Mouse (Mus musculus): Measurements from ENCODE around the gene Rbm34. TPM values are rescaled to one million over a fixed set of nuclear protein-coding genes. Genes with fewer than 3 reads are reported as not detected.

The Rbm34 gene
- polyA plus RNA-seq, 1 experiment, result 55.0 TPM

DNA sequence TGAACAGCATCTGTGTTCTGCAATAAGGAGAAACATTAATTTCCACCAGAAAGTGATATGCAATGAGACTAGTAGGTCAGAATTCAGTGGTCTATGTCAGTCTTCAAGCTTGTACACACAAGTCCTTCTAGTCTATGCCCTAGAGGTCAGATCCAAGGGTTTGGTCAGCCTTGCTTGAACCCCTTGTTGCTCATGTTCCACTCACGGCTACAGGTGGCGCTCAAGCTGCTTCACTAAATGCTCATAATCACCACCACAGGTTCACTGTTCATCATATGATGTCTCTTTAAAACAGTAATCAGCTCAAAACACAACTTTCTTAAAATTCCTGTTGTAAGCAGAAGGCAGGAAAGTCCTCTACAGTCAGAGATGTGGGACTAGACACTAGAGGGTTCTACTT lies 21.3 kb downstream of the Rbm34 start:
- no peaks in the 10 kb centered on the region for H3K4me1 ChIP-seq (ENCODE audit: control insufficient read depth, insufficient read depth, low read length)
- no peak overlapping the region for H3K9ac ChIP-seq (ENCODE audit: low read depth, poor library complexity, severe bottlenecking)
- no peak overlapping the region for H3K27ac ChIP-seq (ENCODE audit: insufficient read depth, low read length)
- no peaks in the 10 kb centered on the region for H3K9me3 ChIP-seq (replicated peaks; ENCODE audit: control insufficient read depth, insufficient read depth, low read length, poor library complexity, severe bottlenecking)
- peaks cover 61% of the 10 kb centered on the region for H3K36me3 ChIP-seq (ENCODE audit: control insufficient read depth, insufficient read depth, low read length, poor library complexity, severe bottlenecking)
- no peak overlapping the region for H3K4me3 ChIP-seq (ENCODE audit: low read depth, low read length)
- H3K27me3 ChIP-seq (ENCODE audit: control insufficient read depth, insufficient read depth, low read length, poor library complexity, severe bottlenecking), result no peaks in the 10 kb centered on the region
- peak; percentile 52 for TF ChIP-seq CTCF (IDR thresholded peaks at IDR 0.05; ENCODE audit: low read depth, low read length)
- no peak for TF ChIP-seq EP300 (IDR thresholded peaks at IDR 0.05; ENCODE audit: insufficient read depth, low read depth, low read length)
- no peak for TF ChIP-seq POLR2A (IDR thresholded peaks at IDR 0.05; ENCODE audit: insufficient read depth, low read length)

DNA sequence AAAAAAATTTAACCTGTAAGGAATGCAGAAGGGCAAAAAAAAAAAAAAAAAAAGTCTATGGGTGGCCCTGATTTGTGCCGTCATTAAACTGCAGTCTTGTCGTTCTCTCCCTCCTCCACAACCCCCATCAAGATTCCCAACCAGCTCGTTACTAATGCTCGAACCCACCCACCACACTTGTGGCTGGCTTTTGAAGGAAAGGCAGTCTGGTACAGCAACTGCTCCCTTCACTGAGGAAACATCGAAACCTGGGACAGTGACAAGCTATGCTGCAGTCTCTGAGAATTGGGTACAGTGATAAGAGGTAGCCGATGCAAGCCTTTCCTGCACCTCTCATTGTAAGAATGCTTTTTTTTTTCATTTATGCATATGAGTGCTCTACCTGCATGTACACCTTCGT lies 24.4 kb downstream of the Rbm34 start:
- peaks cover 62% of the 10 kb centered on the region for H3K36me3 ChIP-seq (ENCODE audit: control insufficient read depth, insufficient read depth, low read length, poor library complexity, severe bottlenecking)
- no peaks in the 10 kb centered on the region for H3K27me3 ChIP-seq (ENCODE audit: control insufficient read depth, insufficient read depth, low read length, poor library complexity, severe bottlenecking)
- H3K27ac ChIP-seq (ENCODE audit: insufficient read depth, low read length), result peak overlapping the region; percentile 82
- H3K9me3 ChIP-seq (replicated peaks; ENCODE audit: control insufficient read depth, insufficient read depth, low read length, poor library complexity, severe bottlenecking), result no peaks in the 10 kb centered on the region
- TF ChIP-seq CTCF (IDR thresholded peaks at IDR 0.05; ENCODE audit: low read depth, low read length) (no peak), POLR2A (IDR thresholded peaks at IDR 0.05; ENCODE audit: insufficient read depth, low read length) (no peak), EP300 (IDR thresholded peaks at IDR 0.05; ENCODE audit: insufficient read depth, low read depth, low read length) (no peak)
- H3K9ac ChIP-seq (ENCODE audit: low read depth, poor library complexity, severe bottlenecking), result peak overlapping the region; percentile 53
- peak overlapping the region; percentile 15 for H3K4me3 ChIP-seq (ENCODE audit: low read depth, low read length)
- H3K4me1 ChIP-seq (ENCODE audit: control insufficient read depth, insufficient read depth, low read length), result no peaks in the 10 kb centered on the region

DNA sequence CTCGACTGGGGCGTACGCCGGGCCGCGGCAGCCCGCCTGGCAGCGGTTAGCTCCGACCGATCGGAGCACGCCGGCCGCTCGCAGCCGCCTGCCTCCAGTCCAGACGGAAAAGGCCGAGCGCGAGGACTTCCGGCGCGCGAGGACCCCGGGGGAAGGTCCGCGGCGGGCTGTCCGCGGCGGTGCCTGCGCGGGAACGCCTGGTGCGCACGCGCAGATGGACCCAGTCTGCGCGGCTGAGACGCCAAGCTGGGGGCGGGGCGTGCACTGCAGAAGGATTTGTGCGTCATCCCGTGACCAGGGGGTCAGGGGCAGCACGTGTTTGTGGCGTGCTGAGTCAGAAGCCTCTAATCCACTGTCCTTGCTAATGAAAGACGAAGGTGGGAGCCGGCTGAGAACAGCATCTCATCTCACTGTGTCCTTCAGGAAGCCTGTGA lies 25.1 kb downstream of the Rbm34 start, which contains the start of gene Tomm20:
TSS of gene Tomm20 (minus strand) at position 115 of the 434 bp plus-strand sequence.
- Histone ChIP-seq H3K4me1 (ENCODE audit: control insufficient read depth, insufficient read depth, low read length) (no peaks in the 10 kb centered on the region), H3K4me3 (ENCODE audit: low read depth, low read length) (peak within 1 kb of the TSS; percentile 90), H3K9me3 (replicated peaks; ENCODE audit: control insufficient read depth, insufficient read depth, low read length, poor library complexity, severe bottlenecking) (no peaks in the 10 kb centered on the region), H3K9ac (ENCODE audit: low read depth, poor library complexity, severe bottlenecking) (peak within 1 kb of the TSS; percentile 97), H3K36me3 (ENCODE audit: control insufficient read depth, insufficient read depth, low read length, poor library complexity, severe bottlenecking) (peaks cover 61% of the 10 kb centered on the region), H3K27ac (ENCODE audit: insufficient read depth, low read length) (peak within 1 kb of the TSS; percentile 82), H3K27me3 (ENCODE audit: control insufficient read depth, insufficient read depth, low read length, poor library complexity, severe bottlenecking) (no peaks in the 10 kb centered on the region)
- TF ChIP-seq POLR2A (IDR thresholded peaks at IDR 0.05; ENCODE audit: insufficient read depth, low read length) (peak; percentile 34), EP300 (IDR thresholded peaks at IDR 0.05; ENCODE audit: insufficient read depth, low read depth, low read length) (peak; percentile 95), CTCF (IDR thresholded peaks at IDR 0.05; ENCODE audit: low read depth, low read length) (no peak)

DNA sequence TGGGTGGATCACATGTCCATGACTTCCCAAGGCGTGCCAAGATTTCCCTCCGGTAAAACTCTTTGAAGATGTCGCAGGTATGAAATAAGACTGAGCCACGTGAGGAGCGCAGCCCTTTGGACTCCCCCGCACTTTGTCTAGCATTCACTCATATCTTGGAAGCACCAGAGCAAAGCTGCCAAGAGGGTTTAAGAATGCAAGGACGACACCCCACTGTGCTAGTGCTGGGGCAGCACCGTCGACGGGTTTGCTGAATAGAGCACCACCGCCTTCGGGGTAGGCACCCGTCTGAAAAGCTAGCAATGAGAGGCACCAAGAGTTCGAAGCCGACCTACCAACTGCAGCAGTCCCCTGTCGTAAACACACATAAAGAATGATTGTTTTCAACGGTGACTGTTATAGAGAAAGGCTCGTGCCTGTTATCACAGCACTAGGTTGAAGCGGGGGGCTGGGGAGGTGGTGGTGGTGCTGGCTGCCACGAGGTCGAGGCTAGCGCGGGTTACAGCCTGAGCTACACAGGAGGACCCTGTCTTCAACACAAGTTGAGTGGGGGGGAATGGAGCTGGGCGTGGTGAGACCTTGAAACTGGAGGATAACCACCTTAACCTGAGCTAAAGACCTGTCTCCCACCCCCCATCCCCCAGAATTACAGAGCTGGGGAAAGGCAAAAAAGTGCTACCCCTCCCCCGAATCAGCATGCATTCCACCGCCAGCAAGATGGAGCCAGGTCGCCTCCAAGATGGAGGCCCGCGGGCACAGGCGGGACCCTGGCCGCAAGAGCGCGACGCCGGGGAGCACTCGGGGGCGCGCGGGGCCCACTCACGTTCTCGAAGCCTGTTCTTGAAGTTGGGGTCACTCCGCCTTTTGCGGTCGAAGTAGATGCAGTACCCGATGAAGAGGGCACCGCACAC lies 25.8 kb downstream of the Rbm34 start:
- H3K36me3 ChIP-seq (ENCODE audit: control insufficient read depth, insufficient read depth, low read length, poor library complexity, severe bottlenecking), result peaks cover 60% of the 10 kb centered on the region
- no peaks in the 10 kb centered on the region for H3K4me1 ChIP-seq (ENCODE audit: control insufficient read depth, insufficient read depth, low read length)

GRCm38 (mm10) chr8:126943565-126943964 lies 27.3 kb downstream of the Rbm34 start:
- Histone ChIP-seq H3K9me3 (replicated peaks; ENCODE audit: control insufficient read depth, insufficient read depth, low read length, poor library complexity, severe bottlenecking) (no peaks in the 10 kb centered on the region), H3K36me3 (ENCODE audit: control insufficient read depth, insufficient read depth, low read length, poor library complexity, severe bottlenecking) (peaks cover 64% of the 10 kb centered on the region), H3K27ac (ENCODE audit: insufficient read depth, low read length) (peak overlapping the region; percentile 6; the same call in 1 of the 2 replicates), H3K4me1 (ENCODE audit: control insufficient read depth, insufficient read depth, low read length) (no peaks in the 10 kb centered on the region), H3K27me3 (ENCODE audit: control insufficient read depth, insufficient read depth, low read length, poor library complexity, severe bottlenecking) (no peaks in the 10 kb centered on the region), H3K4me3 (ENCODE audit: low read depth, low read length) (peak overlapping the region; percentile 90), H3K9ac (ENCODE audit: low read depth, poor library complexity, severe bottlenecking) (peak overlapping the region; percentile 97)
- no peak for TF ChIP-seq EP300 (IDR thresholded peaks at IDR 0.05; ENCODE audit: insufficient read depth, low read depth, low read length)
- TF ChIP-seq CTCF (IDR thresholded peaks at IDR 0.05; ENCODE audit: low read depth, low read length), result no peak
- TF ChIP-seq POLR2A (IDR thresholded peaks at IDR 0.05; ENCODE audit: insufficient read depth, low read length), result no peak

More for the DNA sequence above, 25.8 kb downstream of the Rbm34 start:
- Histone ChIP-seq H3K9me3 (replicated peaks; ENCODE audit: control insufficient read depth, insufficient read depth, low read length, poor library complexity, severe bottlenecking) (no peaks in the 10 kb centered on the region), H3K4me3 (ENCODE audit: low read depth, low read length) (peak overlapping the region; percentile 90), H3K27me3 (ENCODE audit: control insufficient read depth, insufficient read depth, low read length, poor library complexity, severe bottlenecking) (no peaks in the 10 kb centered on the region), H3K9ac (ENCODE audit: low read depth, poor library complexity, severe bottlenecking) (peak overlapping the region; percentile 97), H3K27ac (ENCODE audit: insufficient read depth, low read length) (peak overlapping the region; percentile 15)
- TF ChIP-seq EP300 (IDR thresholded peaks at IDR 0.05; ENCODE audit: insufficient read depth, low read depth, low read length), result no peak
- no peak for TF ChIP-seq CTCF (IDR thresholded peaks at IDR 0.05; ENCODE audit: low read depth, low read length)
- no peak for TF ChIP-seq POLR2A (IDR thresholded peaks at IDR 0.05; ENCODE audit: insufficient read depth, low read length)

DNA sequence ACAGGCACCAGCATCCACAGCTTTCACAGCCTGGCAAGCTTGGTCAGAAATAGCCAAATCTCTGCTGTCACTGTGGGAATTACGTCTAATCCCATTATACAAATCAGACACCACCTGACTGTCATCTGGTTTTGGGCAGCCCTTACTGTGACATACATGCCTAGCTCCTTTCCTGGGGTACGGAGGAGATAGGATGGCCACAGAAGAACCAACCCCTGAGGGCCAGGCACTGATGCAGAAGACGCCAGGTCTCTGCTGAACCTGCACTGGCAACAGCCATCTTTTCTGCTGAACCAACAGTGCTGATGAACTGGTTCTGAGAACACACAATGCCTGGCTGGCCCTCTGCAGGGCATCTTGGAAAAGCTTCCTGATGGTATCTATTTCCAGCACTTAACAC lies 33.5 kb downstream of the Rbm34 start:
- no peak overlapping the region for H3K9ac ChIP-seq (ENCODE audit: low read depth, poor library complexity, severe bottlenecking)
- H3K9me3 ChIP-seq (replicated peaks; ENCODE audit: control insufficient read depth, insufficient read depth, low read length, poor library complexity, severe bottlenecking), result no peaks in the 10 kb centered on the region
- H3K36me3 ChIP-seq (ENCODE audit: control insufficient read depth, insufficient read depth, low read length, poor library complexity, severe bottlenecking), result peaks cover 92% of the 10 kb centered on the region
- no peak overlapping the region for H3K4me3 ChIP-seq (ENCODE audit: low read depth, low read length)
- H3K27me3 ChIP-seq (ENCODE audit: control insufficient read depth, insufficient read depth, low read length, poor library complexity, severe bottlenecking), result no peaks in the 10 kb centered on the region
- no peak for TF ChIP-seq EP300 (IDR thresholded peaks at IDR 0.05; ENCODE audit: insufficient read depth, low read depth, low read length)
- no peak for TF ChIP-seq POLR2A (IDR thresholded peaks at IDR 0.05; ENCODE audit: insufficient read depth, low read length)
- no peak for TF ChIP-seq CTCF (IDR thresholded peaks at IDR 0.05; ENCODE audit: low read depth, low read length)
- no peak overlapping the region for H3K27ac ChIP-seq (ENCODE audit: insufficient read depth, low read length)
- peaks cover 6% of the 10 kb centered on the region for H3K4me1 ChIP-seq (ENCODE audit: control insufficient read depth, insufficient read depth, low read length)

Measured in ES-Bruce4 (cell line).